Mouse (Mus musculus): ENCODE data around the gene Asic2.

DNA sequence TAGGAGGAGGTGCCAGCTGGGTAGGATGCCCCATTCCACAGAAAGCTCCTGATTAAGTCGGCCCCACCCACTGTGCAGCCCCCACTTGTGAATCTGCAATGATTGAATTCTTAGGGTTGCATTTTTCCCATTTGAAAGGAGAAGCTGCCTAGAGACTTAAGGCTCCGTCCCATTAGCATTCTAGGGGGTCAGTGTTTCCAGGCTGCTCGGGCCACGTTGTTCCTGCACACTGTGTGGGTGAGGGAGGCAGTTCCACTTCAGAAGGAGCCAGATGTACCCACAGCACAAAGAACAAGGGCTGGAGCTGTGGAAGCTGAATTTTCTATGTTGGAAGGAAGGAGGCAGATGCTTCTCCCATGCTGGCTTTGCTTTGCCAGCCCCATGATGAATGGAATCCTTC, 833.1 kb downstream of the Asic2 start:
- TF ChIP-seq CTCF (IDR thresholded peaks at IDR 0.05; ENCODE audit: low read depth) (no peak), EP300 (IDR thresholded peaks at IDR 0.05; ENCODE audit: low read depth) (no peak)
